Mouse (Mus musculus) fibroblast of lung, adult 2 months (primary cell): Measurements from ENCODE around the gene Dgkh.

Source experiments
- DNase-seq: peaks from one replicate; pipeline ENCODE4 v3.0.0-alpha.2; 2011; ENCODE audit warnings: low read depth

Gene Dgkh

DNA sequence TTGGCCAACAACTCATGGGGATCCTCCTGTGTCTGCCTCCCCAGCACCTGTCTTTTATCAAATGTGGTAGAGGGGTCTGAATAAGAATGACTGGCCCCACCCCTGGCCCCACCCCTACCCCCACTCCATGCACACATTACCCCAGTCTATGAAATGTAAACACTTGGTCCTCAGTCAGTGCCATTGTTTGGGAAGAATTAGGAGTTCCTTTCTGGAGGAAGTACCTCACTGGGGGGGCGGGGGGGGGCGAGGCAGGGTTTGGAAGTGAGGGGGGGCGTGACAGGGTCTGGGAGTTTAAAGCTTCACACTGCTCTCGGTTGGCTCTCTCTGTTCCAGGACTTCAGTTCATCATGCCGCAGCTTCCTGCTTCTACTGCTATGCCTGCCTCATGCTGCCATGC, 10.5 kb downstream of the Dgkh start:
- no peak for DNase-seq

DNA sequence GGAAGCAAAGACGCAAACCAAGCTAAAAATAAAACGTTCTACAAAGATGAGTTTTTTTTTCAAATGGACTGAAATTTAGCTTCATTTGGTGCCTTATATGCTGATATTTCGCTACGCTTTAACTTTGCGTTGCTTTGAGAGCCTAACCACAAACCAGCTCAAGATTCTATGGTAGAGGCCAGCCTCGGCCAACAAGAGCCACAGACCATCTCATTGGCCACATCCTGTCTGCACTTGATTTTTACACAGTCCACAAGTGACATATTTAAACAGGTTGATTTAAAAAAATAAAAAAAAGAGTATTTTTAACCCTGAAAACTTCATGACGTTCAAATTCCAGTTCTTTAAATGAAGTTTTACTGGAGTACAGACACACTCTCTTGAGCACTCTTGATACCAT, 16.5 kb downstream of the Dgkh start:
- no peak for DNase-seq

DNA sequence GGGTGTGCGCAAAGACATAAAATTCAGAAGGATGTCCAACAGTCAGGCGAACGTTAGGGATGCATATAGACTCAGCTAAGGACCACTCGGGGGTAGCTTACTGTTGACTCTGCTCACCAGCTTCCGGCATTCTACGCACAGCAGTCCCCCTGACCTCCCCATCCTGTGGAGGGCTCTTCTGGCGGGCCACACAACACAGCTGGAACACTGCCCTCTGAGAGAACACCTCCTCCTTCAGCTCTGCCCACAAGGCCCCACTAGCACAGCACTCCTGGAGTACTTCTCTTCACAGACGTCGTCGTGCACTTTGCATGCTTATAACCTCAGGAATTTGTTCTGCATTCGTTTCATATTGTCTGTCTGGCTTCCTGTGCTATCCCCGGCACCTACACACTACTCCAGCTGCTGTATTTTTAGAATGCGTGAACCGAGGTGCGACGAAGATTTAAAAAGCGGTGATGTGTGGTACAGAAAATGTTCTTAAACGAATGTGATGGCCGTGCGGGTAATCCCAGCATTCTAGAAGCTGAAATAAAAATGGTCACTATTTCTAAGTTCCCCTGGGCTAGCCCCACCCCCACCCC, 19.9 kb downstream of the Dgkh start:
- DNase-seq, result no peak

DNA sequence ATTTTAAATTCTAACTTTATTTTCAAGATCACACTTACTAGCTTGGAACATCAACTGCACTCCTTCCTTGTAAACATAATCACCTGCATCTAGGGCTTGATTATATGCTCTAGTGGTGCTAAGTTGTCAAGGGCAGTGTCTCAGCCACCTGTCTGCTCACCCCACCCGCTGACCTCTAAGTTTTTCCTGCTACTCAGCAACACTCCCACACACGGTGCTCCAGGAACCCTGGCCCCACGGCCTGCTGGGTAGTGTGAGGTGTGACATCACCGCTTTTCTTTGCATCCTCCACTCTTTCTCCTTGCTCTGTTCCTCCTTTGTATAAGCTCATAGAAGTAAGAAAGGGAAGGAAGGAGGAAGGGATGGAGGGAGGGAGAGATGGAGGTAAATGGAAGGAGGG, 21.9 kb downstream of the Dgkh start:
- no peak for DNase-seq

DNA sequence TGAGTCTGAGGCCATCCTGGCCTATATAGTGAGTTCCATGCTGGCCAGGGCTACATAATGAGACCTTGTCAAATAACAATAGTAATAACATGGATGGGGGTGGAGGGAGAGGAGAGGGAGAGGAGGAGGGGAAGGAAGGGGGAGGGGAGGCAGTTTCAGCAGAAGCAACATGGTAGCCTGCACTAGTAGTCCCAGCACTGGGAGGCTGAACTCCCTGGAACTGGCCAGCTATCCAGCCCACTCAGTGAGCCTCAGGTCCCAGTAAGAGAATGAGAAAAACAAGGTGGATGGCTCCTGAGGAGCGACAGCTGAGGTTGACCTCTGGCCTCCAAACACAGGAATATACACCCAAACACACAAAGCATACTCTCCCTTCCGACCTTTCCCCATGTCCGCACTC, 27.0 kb downstream of the Dgkh start:
- no peak for DNase-seq

DNA sequence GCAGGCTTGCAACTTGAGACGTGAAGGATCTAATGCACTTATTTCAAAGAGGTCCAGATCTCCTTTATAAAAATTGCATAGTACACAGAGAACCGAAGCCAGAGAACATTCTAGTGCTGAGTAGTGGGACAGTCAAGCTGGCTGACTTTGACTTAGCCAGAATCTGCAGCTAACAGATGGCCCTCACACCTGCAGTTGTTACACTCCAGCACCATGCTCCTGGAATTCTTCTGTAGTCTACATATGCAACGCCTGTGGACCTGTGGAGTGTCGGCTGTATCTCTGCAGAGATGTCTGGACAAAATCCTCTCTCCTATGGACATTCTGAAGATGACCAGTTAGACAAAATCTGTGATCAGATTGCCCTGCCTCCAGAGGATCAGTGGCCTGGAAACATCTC, 28.6 kb downstream of the Dgkh start:
- no peak for DNase-seq

DNA sequence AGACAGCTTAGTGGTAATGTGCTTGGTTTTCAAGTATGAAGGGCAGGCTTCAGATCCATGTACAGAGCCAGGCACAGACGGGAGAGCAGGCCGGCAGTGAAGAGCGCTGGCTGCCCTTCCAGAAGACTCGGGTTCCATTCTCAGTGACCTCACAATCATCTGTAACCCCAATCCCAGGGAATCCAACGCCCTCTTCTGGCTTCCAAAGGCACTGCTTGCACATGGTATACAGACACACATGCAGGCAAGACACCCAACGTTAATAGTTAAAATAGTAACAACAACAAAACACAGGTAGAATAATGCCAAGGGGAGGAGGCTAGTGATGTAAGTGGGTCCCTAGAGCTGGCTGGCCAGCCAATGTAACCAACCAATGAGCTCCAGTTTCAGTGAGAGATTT, 29.2 kb downstream of the Dgkh start:
- no peak for DNase-seq

DNA sequence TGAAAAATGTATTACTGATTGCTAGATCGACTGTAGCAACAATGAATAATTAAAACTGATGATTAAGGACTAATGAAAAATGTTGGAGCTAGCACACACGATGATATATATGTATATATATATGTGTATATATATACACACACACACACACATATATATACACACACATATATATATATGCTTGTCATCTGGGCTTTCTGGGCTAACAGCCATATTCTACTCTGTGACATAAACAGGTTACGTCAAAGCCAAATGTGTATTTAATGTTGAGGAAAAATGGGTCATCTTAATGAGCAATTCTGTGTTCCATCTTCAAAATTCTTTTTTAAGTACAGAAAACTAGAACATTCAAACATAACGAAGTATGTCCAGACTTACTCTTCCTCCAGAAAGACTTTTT, 30.5 kb downstream of the Dgkh start:
- no peak for DNase-seq

DNA sequence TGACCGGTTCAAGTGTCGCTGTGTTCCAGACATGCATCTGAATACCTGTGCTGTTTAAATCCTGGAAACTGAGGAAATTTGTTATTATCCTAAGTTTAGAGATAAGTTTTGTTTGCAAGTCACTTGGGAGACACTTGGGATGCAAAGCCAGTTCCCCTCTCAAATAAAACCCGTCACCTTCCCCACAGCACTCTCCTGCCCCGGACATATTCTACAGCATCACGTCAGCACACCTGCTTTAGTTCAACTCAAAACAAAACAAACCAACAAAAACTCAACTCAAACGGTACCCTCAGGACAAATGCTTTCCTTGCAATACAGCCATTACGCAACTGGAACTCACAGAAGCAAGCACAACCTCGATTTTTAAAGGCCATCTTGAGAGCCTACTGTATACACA, 31.1 kb downstream of the Dgkh start:
- no peak for DNase-seq

DNA sequence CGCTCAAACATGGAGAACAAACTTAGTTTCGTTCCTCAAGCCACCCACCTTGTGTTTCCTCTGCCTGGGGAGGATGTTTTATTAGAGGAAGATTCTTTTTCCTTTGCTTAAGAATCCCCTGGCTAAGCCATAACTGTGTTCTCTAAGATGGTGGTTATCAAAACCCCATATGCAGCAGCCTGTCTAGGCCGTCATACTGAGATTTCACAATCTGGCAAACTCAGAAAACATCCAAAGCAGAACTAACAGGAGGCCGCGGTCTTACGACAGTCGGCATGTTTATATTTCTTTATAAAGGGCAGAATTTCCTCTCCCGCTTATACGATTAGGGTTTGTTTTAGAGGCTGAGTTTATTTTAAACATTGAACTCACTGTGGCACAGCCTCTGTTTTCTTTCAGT, 31.5 kb downstream of the Dgkh start:
- DNase-seq, result no peak

DNA sequence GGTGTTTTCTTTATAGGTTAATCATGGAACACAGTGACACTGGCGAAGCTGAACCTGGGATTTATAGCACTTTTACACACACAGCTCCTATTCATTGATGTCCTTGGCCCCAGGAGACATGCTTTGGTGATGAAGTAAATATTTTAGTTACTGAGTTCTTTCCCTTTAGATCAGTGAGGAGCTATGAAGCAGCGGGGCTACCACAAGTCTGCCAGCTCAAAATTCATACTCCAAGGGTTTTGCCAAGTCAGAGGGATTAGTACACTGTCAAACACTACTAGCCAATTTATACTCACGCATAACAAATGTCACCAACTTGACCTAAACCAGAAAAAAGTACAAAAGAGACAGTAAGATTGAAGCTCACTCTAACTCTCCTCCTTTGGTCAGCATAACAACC, 32.9 kb downstream of the Dgkh start:
- no peak for DNase-seq

DNA sequence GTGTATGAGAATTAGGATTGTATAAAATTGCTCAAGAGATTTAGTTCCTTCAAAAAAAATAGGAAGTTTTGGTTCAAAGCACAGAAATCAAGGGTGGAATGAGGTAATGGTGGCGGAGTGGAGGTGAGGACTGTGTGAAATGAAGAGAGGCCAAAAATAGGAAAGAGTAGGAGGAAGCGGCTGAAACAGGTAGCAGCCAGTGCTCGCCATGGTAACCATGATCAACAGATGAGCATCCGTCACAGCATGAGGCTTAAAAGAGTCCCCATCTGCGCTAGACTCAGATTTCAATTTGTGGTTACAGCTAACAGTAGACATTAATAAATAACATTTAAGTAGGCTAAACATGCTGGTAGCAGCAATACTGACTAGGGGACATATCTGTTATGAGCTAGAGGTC, 33.4 kb downstream of the Dgkh start:
- DNase-seq, result no peak

DNA sequence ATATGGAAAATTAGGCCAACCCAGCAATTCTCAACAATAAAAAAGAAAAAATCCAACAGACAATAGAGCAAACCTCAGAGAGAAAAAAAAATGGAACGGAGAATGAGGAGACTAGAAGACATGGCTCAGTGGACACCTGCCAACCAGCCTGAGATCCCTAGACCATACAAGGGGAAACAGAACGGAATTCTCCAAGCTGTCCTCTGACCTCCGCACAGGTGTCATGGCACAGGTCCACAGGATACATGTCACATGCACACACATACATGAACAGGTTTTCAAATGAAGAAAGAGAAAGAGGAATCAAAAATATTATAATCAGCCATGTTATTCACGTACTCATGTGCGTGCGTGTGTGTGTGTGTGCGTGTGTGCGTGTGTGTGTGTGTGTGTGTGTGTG, 38.5 kb downstream of the Dgkh start:
- DNase-seq, result no peak

DNA sequence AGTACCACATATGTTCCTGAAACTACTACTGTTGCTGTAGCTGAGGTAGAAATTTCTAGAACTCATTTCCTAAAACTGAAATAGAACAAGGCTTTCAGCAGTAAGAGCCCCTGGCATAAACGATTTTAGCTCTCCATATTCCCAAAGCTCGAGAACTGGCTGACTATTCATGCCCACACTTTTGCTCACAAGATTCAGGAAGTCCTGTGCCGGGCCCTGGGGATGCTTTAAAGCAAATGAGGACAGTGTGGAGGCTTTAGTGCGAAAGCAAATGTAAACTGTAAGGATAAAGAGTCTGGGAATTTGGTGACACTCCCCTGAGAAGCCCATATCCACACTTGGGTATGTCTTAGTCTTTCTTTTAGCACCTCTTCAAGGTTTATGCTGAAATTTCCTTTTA, 40.0 kb downstream of the Dgkh start:
- DNase-seq, result no peak

DNA sequence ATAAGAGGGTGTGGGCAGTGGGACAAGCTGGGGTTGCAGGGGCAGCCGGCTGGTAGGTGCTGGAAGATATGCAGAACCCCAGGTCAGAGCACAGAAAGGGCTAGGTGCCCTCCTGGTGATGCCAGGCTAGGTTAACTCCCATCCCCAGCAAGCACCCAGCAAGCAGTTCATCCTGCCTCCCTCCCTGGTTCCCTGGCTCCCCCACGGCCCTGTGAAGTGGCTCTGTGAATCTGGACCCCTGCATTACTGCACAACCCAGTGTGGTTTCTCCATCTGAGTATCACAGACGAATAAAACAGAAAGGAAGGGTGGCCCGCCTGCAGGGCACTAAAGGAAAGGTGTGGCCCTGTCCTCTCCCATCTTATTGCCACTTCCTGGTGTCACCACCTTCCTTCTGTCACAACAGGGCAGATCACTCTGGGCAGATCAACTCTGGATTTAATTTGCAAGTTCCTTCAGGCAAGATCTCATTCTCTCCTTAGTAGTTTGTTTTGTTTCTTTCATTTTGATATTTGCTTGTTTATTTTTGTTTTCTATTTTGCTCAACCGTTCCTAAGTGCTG, 40.6 kb downstream of the Dgkh start:
- DNase-seq, result no peak

DNA sequence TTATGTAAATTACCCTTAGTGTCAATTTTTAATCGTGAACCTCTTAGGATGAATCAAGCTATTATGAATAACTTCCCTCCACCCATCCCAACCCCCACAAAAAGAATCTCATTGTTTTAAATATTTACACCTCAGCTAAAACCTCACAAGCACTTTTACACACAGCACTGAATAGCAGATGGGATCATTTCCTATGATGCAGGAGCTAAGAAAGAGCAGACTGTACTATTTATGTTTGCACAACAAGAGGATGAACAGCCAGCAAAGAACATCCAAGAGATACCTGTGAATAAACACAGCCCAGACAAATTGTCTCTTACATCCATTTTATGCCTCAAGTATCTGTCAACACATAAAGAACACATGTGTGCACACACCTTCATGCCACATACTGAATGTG, 41.7 kb downstream of the Dgkh start:
- no peak for DNase-seq

DNA sequence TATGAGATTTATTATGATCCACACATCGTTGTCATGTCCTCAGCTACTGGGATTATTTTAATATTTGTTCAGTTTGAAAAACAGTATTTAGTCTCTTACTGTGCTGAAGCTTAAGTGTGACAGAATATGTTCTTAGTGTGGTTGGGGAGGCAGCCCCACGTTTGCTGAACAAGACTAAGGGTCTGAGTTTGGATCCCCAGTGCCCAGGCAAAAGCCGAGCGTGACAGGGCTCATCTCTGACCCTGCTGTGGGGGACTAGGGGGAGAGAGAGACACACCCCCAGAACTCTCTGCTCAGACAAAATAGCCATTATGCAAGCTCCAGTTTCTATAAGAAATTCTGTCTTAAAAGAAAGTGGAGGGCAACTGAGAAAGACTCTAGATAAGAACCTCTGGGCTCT, 42.2 kb downstream of the Dgkh start:
- DNase-seq, result no peak

DNA sequence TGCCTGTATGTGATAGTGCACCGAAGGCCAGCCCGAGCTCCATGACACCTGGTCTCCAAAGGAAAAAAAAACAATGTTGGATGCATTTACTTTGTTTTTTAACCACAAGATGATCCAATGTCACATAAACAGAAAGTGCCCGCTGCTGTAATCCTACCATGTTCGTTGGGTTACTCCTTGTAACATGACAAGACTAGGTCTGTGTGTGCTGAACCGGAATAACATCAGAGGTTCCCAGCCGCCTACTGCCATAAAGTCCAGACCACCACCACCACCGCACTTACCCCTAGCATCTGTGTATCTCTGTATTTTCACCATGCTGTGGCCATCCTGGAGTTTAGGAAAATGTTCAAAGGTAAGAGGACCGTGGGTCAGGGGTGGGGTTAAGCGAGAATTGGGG, 42.6 kb downstream of the Dgkh start:
- no peak for DNase-seq

DNA sequence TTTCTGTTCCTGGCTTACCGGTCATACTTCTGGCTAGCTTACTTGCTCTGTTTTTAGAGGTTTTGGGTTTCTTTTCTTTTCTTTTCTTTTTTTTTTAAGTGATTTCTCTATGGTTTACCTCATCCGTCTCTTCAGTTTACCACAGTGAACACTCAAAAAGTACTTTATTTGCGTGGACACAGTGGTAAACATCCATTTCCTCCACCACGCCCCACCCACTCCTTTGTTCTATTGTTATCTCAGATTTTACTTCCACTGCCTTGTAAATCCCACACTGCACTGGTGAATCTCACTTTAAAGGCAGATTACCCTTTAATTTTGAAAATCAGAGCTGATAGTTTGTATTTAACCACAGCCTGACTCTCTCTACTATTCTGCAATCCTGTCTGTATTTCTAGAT, 44.9 kb downstream of the Dgkh start:
- DNase-seq, result no peak

DNA sequence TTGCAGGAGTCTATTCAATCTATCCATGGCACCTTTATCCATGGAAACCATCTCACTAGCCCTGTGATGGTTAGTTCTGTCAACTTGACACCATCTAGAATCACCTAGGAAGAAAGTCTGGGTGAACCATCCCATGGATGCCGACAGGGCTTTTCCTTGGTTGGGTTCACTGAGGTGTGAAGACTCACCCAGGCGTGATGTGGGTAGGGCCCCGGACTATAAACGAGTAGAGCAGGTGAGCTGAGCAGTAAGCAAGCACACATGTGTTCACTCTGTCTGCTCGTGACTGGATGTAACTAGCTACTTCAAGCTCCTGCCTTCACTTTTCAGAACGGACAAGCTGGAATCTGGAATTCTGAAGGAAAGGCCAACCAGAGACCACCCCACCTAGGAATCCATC, 45.9 kb downstream of the Dgkh start:
- no peak for DNase-seq

DNA sequence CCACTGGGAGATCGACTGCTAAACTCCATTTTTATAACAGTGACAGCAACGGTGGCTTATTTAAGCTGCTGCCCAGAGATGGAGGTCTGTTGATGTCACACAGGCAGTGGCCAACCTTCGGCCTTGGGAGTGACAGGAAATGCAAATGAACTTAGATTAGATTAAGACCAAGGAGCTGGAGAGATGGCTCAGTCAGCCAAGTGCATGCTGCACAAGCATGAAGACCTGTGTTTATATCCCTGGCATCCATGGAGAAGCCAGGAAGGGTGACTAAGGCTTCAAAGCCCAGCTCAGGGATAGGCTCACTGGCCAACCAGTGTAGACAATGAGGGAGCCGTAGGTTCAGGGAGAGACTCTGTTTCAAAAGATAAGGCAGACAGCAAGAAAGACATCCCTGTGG, 48.4 kb downstream of the Dgkh start:
- no peak for DNase-seq

DNA sequence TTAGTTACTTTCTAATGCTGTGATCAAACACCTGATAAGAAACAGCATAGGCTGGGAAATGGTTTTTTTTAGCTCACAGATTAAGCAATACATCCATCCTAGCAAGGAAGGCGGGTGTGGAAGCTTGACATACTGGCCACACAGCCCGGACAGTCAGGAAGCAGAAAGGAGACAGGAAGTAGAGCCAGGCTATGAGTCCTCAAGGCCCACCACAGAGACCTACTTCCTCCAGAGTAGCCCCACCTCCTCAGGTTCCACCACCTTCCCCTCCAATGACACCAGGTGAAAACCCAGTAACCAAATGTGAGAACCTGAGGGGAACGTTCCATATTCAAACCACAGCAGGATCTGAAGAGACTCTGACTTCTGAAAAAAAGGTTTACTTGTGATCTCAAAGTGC, 53.6 kb downstream of the Dgkh start:
- no peak for DNase-seq

DNA sequence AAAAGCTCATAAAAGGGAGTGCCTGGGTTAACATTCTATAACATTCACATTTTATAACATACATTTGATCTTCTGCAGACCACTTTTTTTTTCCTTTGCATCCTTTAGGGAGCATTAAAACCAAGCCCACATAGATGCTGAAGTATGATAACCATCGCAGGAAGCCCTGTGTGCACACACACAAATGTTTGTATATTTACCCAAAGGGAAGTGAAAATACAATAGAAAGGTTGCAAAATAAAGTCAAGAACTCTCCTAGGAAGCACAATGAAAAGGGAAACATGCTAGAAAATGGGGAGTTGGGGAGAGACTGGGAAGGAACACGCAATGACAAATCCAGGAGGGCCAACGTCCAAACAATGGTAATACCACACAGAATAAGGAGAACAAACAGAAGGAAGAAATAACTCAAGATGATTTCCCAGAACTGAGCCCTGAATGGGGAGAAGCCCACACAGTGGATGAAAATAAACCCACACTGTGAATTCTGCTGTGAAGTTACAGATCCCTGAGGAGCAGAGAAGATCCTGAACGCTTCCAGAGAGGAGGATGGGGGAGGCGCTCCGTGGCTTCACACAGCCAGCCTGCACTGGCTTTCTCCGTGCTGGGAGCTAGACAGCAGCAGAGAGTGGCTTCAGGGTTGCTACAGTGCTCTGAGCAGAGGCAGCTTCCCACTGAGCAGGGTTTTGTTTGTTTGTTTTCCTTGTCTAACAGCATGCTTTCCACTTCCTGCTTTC, 54.6 kb downstream of the Dgkh start:
- no peak for DNase-seq

DNA sequence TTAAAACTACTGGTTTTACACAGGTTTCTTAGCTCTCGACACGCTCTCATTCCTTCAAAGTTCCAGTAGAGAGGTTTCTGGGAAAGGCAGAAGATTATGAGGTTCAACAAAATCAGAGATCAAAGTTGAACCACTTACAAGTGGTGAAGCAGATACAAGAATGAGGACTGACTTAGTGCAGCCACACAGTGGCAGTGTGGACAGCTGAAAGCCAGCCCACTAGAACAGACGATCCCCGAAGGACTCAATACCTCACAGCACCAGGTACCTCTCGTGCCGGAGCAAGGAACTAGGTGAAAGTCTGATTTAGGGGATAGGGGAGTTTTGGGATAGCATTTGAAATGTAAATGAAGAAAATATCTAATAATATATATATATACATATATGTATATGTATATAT, 56.1 kb downstream of the Dgkh start:
- DNase-seq, result no peak
